Mouse (Mus musculus) WW6 (cell line): ENCODE data around the gene Smok3a.
"Not testable (repeated sequence)": the region's sequence is repeated elsewhere in the genome, so short reads cannot be mapped to it uniquely, and the experiment has no call there.

Source experiments
- DNase-seq: peaks from one replicate; pipeline ENCODE4 v3.0.0-alpha.2; 2013; ENCODE audit warnings: low read depth, low spot score

Smok3a gene

GRCm38 (mm10) chr5:138020961-138021479, at the start of gene Smok3a, which contains the start of gene Smok3b:
TSS of gene Smok3a (plus strand) at chr5:138021261.
TSS of gene Smok3b (plus strand) at chr5:138021429.
- not testable (repeated sequence) for DNase-seq

- DNase-seq, result no peak
These were observed 47.9 kb upstream of the Smok3a start for GRCm38 (mm10) chr5:137973161-137973560.

DNA sequence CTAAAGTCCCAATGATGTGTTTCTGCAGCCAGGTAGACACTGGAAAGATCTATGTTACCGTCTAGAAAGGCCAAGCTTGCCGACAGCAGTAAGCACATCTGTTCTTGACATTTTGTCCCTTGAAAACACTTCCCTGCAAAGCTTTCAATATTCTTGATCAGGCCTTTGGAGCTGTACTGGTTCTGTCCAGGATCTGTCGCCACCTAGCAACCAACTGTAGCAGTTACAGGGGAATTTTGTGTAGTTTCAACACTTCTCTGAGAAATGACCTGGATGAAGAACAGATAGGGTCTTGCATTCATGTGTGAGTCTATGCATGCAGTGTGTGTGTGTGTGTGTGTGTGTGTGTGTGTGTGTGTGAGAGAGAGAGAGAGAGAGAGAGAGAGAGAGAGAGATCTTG, 47.3 kb upstream of the Smok3a start:
- DNase-seq, result no peak

DNA sequence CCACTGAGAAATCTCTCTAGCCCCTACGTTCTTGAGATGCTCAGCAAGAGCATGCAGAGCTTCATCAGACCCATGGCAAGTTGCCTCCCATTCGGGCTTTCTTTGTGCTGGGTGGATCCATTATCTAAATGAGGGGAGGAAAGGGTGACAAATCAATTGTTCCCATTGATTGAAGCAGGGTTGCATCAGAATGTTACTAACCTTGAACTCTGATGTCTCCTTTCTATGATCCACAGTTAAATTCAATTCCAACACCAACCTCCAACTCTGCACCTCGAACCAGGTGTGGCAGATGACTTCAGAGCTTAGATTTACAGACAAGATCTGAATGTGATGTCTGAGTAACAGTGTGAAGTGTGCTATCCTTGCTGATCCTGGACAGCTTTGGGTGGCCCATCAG, 46.3 kb upstream of the Smok3a start:
- no peak for DNase-seq

DNA sequence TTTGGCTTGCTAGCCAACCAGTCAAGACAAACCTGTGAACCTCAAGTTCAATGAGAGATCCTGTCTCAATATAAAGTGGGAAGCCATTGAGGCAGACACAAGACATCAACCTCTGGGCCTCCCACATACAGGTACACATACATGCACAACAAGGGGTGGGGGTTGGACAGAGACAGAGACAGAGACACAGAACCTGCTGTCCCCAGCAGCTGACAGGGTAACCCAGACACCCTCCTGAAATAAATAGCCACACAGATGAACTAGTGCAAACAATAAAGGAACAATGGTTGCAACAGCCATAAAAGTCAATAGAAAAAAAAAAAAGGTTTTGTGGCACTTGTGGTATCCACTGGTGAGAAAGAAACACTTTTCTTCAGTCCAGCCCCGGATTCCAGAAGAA, 45.6 kb upstream of the Smok3a start:
- DNase-seq, result no peak

GRCm38 (mm10) chr5:137977291-137977690, 43.8 kb upstream of the Smok3a start:
- DNase-seq, result no peak

DNA sequence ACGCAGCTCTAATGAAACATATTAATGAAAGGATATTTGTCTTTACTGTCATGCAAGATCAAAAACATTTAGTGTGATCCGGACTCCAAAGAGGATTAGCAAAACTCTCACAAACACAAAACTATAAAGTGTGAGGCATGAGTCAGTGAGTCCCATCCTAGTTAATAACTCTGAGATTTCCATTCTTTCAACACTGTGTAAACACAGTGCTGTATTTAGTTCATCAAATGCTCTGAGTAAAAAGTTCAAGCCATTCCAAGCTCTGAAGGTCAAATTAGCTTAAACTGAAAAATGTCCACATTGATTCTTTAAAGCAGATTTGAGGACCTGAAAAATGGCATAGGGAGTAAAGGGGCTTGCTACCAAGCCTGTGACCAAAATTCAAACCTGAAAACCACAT, 42.0 kb upstream of the Smok3a start:
- DNase-seq, result no peak

- no peak for DNase-seq
These were observed 39.8 kb upstream of the Smok3a start, which contains the start of gene Azgp1 for GRCm38 (mm10) chr5:137981300-137981699. TSS of gene Azgp1 (plus strand) at chr5:137981520.

- DNase-seq, result no peak
These were observed 34.7 kb upstream of the Smok3a start for GRCm38 (mm10) chr5:137986351-137986750.

DNA sequence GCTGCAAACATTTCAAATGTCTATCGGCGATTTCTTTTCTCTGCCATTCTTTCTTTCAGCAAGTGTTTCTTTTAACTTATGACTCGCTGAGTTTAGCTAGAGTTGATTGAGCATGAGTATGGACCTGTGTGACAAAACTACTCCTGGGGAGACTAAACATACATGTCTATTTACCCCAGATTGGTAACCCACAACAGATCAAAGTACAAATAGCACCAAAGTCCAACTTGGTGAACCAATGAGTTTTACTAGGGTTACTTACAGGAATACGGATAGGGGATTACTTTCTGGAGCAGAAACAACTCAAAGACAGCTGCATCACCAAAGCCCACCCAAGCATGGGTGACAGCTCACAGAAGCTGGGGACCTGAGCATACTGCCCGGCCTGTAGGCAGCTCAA, 11.6 kb upstream of the Smok3a start:
- no peak for DNase-seq

DNA sequence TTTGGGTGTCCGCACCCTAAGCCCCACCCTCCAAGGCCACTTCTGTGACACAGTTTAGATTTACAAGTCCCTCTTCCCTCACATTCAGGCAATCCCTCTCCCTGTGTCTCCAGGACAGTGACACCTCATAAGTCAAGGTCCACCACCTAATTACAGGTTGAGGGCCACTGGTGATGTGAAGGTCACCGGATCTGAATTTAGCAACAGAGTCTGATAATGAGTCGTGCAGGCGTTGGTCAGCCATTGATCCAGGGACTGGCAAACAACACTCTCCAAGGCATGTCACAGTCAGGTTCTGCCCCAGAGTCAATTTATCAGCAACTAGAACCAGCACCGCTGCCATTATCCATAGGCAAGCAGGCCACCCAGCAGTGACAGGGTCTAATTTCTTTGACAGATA, 8.7 kb upstream of the Smok3a start:
- no peak for DNase-seq

DNA sequence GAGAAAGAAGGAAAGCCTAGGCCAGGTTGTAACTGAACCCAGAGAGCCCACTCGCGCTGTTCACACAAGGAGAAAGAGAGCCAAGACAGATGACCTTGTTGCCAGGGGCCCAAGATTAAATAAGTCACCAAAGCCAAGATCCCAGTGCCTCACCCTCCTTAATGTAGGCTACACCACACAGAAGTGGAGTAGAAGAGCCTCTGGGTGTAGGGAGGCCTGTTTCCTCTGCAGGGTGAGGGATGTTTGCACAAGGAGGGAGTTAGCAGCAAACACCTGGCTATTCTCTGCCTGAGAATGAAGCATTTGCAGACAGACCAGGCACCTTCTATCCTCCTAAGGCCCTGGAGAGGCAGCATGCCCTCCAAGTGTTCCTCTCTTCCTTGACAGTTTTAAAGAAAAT, 4.5 kb upstream of the Smok3a start:
- DNase-seq, result no peak

DNA sequence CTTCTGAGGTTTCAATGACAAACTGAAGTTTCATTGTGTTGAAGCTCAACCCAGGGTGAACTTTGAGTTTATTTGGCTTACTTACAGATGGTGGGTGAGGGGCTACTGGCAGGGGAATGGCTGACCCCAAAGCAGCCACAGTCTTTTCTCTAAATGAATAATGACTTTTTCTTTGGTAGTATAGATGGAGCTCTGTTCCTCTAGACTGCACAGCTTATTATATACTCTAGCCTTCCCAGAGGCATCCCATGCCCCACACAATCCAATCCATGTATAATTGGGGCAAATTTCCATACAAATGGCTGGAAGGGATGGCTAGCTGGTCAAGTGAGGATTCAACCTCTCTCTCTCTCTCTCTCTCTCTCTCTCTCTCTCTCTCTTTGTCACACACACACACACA, 4.1 kb upstream of the Smok3a start:
- DNase-seq, result no peak

DNA sequence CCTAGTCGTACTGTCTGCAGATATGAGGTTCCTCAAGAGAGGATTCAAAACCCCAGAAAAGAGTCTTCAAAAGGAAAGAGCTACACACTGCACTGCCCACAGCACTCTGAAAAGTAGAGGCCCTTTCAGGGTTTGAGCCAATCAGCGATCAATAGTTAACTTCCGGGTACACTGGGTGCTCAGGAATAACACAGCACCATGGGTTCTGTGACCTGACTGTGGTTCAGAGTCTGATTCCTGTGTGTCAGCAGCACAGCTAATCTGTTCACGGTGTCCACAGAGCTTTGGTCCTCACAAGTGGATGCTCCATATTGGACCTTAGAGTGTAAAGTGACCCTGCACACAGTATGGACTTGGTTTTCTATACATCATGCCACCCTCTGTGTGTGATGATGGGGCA, 1.5 kb upstream of the Smok3a start:
- DNase-seq, result not testable (repeated sequence)

DNA sequence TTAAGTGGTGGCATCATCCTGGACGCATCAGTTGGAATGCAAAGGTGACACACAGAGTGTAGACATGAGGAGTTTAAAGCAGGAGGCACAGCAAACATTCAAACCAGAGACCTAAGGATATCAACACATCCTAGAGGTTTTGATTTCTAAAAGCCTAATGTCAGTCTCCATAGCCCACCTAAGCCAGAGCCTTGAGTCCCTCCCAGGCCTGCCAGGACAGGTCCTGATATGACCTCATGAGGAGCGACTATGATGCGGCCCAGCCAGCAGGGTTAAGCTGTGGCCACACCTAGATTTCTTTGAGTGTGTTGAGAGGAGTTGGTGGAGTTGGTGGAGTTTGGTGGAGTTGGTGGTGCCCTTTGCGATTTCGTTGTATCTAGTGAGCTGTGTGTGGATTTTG, 31.8 kb downstream of the Smok3a start, which contains the start of gene Smok3c:
Gene Smok3c, plus strand, starts transcription at position 301 of the 400 bp plus-strand sequence.
- not testable (repeated sequence) for DNase-seq

GRCm38 (mm10) chr5:138073803-138074202, 52.7 kb downstream of the Smok3a start:
- DNase-seq, result no peak

- no peak for DNase-seq
These were observed 54.6 kb downstream of the Smok3a start for GRCm38 (mm10) chr5:138075684-138076083.

DNA sequence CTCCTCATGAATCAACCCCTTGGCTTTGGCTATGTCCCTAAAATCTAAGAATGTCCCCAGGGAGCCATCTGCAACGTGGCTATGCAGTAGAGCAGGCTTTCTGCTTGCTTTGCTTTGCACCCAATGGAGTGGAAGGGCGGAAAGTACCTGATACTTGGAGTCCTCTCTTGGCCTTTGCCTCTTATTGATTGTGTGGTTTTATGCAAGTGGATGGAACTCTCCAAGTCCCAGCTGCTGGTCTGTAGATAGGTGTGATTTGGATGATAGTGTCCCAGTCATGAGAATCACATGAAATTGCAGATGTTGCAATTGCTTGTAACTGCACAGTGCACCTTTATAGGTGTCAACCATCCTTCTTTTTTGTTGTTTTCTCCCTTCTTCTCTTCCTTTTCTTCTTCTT, 55.1 kb downstream of the Smok3a start:
- DNase-seq, result no peak

- DNase-seq, result no peak
These were observed 59.4 kb downstream of the Smok3a start for GRCm38 (mm10) chr5:138080456-138080855.

GRCm38 (mm10) chr5:138081446-138081845, 60.4 kb downstream of the Smok3a start:
- no peak for DNase-seq

GRCm38 (mm10) chr5:138083318-138083900, 62.3 kb downstream of the Smok3a start:
- DNase-seq, result no peak

DNA sequence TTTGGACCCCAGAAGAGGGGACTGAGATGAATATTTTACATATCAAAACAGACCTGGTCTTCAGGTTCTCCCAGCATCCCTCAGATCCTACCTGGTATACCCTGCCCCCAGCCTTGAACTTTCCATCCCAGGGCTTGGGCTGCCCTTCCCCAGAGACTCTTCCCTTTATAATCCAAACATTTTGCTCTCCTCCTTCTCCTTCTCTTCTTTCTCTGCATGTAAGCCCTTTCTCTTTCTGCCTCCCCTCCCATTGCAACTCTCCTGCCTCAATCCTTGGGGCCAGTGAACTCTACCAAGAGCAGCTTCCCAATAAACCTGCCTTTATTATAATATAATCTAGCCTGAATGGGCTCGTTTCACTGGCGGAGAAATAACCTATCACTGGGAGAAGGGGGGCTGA, 62.9 kb downstream of the Smok3a start:
- no peak for DNase-seq
